8 mouse cellular contexts compared by ENCODE assay signal in genomic region chr7:121035161-121035721, GRCm38 (mm10). TPM values are rescaled to one million over a fixed set of nuclear protein-coding genes. Genes with fewer than 3 reads are reported as not detected.
DNase-seq lines count a peak whose midpoint lies in the region; ATAC-seq and TF ChIP-seq lines count a peak whose summit lies in the region.

No protein-coding gene starts in this region.

- no peaks in the 10 kb centered on the region for H3K9me3 ChIP-seq in intestine, embryonic 14.5 days (ENCODE audit: control insufficient read depth, low read length)
- no peaks in the 10 kb centered on the region for H3K9me3 ChIP-seq in neural tube, embryonic 13.5 days

- H3K27me3 ChIP-seq in cerebellum, adult 2 months (ENCODE audit: control insufficient read depth, insufficient read depth, low read length) = no peaks in the 10 kb centered on the region
- no peaks in the 10 kb centered on the region for H3K27me3 ChIP-seq in C2C12 (ENCODE audit: control insufficient read depth, insufficient read depth, insufficient read length)
- H3K27me3 ChIP-seq in intestine, embryonic 14.5 days (replicated peaks; ENCODE audit: control insufficient read depth, insufficient read depth, low read length) = 0 out of 2 replicates have a peak, but pooled peaks cover 7% of the 10 kb centered on the region
- H3K27me3 ChIP-seq in neural tube, embryonic 13.5 days = peaks cover 21% of the 10 kb centered on the region

- TF ChIP-seq CTCF in cerebellum, adult 2 months (IDR thresholded peaks at IDR 0.05; ENCODE audit: borderline replicate concordance, insufficient read depth, low read depth, low read length) = no peak
- TF ChIP-seq CTCF in C2C12 (IDR thresholded peaks at IDR 0.05; ENCODE audit: control insufficient read depth, insufficient read depth, insufficient read length) = no peak
- no peak for TF ChIP-seq CTCF in brain, embryonic 14.5 days (IDR thresholded peaks at IDR 0.05; ENCODE audit: borderline replicate concordance, extremely low read depth, insufficient read depth, insufficient read length)

- peaks cover 49% of the 10 kb centered on the region for H3K79me3 ChIP-seq in C2C12 (ENCODE audit: low read depth)

- no peaks in the 10 kb centered on the region for H3K36me3 ChIP-seq in C2C12 (ENCODE audit: control insufficient read depth, insufficient read depth)
- H3K36me3 ChIP-seq in intestine, embryonic 14.5 days (ENCODE audit: control insufficient read depth, insufficient read depth, low read length) = no peaks in the 10 kb centered on the region
- H3K36me3 ChIP-seq in neural tube, embryonic 13.5 days = no peaks in the 10 kb centered on the region

- no peak for DNase-seq in cerebellum, adult 2 months
- no peak for DNase-seq in cerebellum, adult 11-12 months
- DNase-seq in brain, embryonic 14.5 days (ENCODE audit: low read depth) = peak; percentile 79
- DNase-seq in intestine, embryonic 14.5 days (ENCODE audit: low spot score) = peak; percentile 83
- DNase-seq in lung, adult 18-20 months = peak; percentile 32 to 36

- no peak for TF ChIP-seq POLR2A in cerebellum, adult 2 months (IDR thresholded peaks at IDR 0.05; ENCODE audit: borderline replicate concordance, insufficient read depth, low read length)
- no peak for TF ChIP-seq POLR2A in brain, embryonic 14.5 days (IDR thresholded peaks at IDR 0.05; ENCODE audit: borderline replicate concordance, extremely low read depth, insufficient read depth, insufficient read length, poor library complexity, severe bottlenecking)

- peak overlapping the region; percentile 93 for H3K27ac ChIP-seq in cerebellum, adult 2 months (ENCODE audit: insufficient read depth, low read length)
- H3K27ac ChIP-seq in intestine, embryonic 14.5 days (ENCODE audit: low read depth) = peak overlapping the region; percentile 97
- peak overlapping the region; percentile 99 for H3K27ac ChIP-seq in neural tube, embryonic 13.5 days (replicated peaks)

- H3K79me2 ChIP-seq in C2C12 (ENCODE audit: control insufficient read depth, insufficient read depth) = peaks cover 54% of the 10 kb centered on the region

- peak overlapping the region; percentile 94 for H3ac ChIP-seq in C2C12 (ENCODE audit: control insufficient read depth, insufficient read length, low read depth)

- H3K9ac ChIP-seq in intestine, embryonic 14.5 days (ENCODE audit: low read length) = peak overlapping the region; percentile 99
- peak overlapping the region; percentile 98 for H3K9ac ChIP-seq in neural tube, embryonic 13.5 days

- under 1% methylated on average over 24 of the region's 24 CpGs for WGBS in cerebellum, adult 2 months
- WGBS in intestine, embryonic 14.5 days = under 1% methylated on average over 24 of the region's 24 CpGs
- 0% methylated on average over 24 of the region's 24 CpGs for WGBS in neural tube, embryonic 13.5 days

- peaks cover 9% of the 10 kb centered on the region; the same call in 1 of the 2 replicates for H3K4me1 ChIP-seq in cerebellum, adult 2 months (ENCODE audit: control insufficient read depth, insufficient read depth, low read length)
- H3K4me1 ChIP-seq in intestine, embryonic 14.5 days (replicated peaks; ENCODE audit: control insufficient read depth, insufficient read depth, low read length) = peaks cover 32% of the 10 kb centered on the region
- peaks cover 50% of the 10 kb centered on the region for H3K4me1 ChIP-seq in neural tube, embryonic 13.5 days (replicated peaks)

- H3K4me3 ChIP-seq in cerebellum, adult 2 months (replicated peaks; ENCODE audit: insufficient read depth, low read depth, low read length) = peak overlapping the region; percentile 85
- peak overlapping the region; percentile 68 for H3K4me3 ChIP-seq in C2C12 (ENCODE audit: insufficient read depth, poor library complexity, severe bottlenecking)
- peak overlapping the region; percentile 96 for H3K4me3 ChIP-seq in intestine, embryonic 14.5 days (ENCODE audit: low read depth, low read length)
- H3K4me3 ChIP-seq in neural tube, embryonic 13.5 days = peak overlapping the region; percentile 96

- peak; percentile 16; the same call in 1 of the 2 replicates for ATAC-seq in frontal cortex, adult (ENCODE audit: low TSS enrichment)
- peak; percentile 51 for ATAC-seq in intestine, embryonic 14.5 days (replicated peaks; ENCODE audit: low FRiP score, low TSS enrichment, low read depth)
- ATAC-seq in neural tube, embryonic 13.5 days (ENCODE audit: low read depth) = peak; percentile 45

- peak overlapping the region; percentile 78 for H3K4me2 ChIP-seq in intestine, embryonic 14.5 days (ENCODE audit: low read length)
- peak overlapping the region; percentile 83 for H3K4me2 ChIP-seq in neural tube, embryonic 13.5 days

TF ChIP-seq in C2C12, 6 proteins besides CTCF, POLR2A, EP300 and RAD21:
- TF ChIP-seq CEBPB (IDR thresholded peaks at IDR 0.05; ENCODE audit: low read depth) = no peak
- no peak for TF ChIP-seq FOSL1 (IDR thresholded peaks at IDR 0.05; ENCODE audit: insufficient read depth, low read length, poor library complexity, severe bottlenecking)
- no peak for TF ChIP-seq MYOG (IDR thresholded peaks at IDR 0.05; ENCODE audit: control insufficient read depth, extremely low read depth, insufficient read length)
- no peak for TF ChIP-seq USF1 (IDR thresholded peaks at IDR 0.05; ENCODE audit: low read depth)
- TF ChIP-seq MAX (IDR thresholded peaks at IDR 0.05) = no peak
- no peak for TF ChIP-seq MYOD1 (IDR thresholded peaks at IDR 0.05; ENCODE audit: control insufficient read depth, insufficient read length, low read depth)

RNA-seq across cellular contexts. Expression of gene Mettl9, which starts 1.0 kb away (rescaled TPM):
- 46.6 and 47.0 TPM in 2 replicates for polyA plus RNA-seq in cerebellum, adult 2 months (2012; rRNA removed)
- 50.0 TPM for polyA plus RNA-seq in C2C12 (2012; fragmentation: generic; extraction: Trizol)
- 103 and 112 TPM in 2 replicates for polyA plus RNA-seq in brain, embryonic 14.5 days (2012; rRNA removed)
- polyA plus RNA-seq in intestine, embryonic 14.5 days (2014; fragmentation: Nextera tagmentation; extraction: Ambion mirVana) = 162 TPM in 2 replicates
- 190 and 205 TPM in 2 replicates for polyA plus RNA-seq in neural tube, embryonic 13.5 days (2015; fragmentation: Nextera tagmentation; extraction: Ambion mirVana)

RNA-seq across cellular contexts. Expression of gene Igsf6, which starts 39.1 kb away (rescaled TPM):
- 0.14 and 0.28 TPM in 2 replicates for polyA plus RNA-seq in cerebellum, adult 2 months (2012; rRNA removed)
- 0.04 TPM for polyA plus RNA-seq in C2C12 (2012; fragmentation: generic; extraction: Trizol)
- 0.20 and 0.36 TPM in 2 replicates for polyA plus RNA-seq in brain, embryonic 14.5 days (2012; rRNA removed)
- polyA plus RNA-seq in intestine, embryonic 14.5 days (2014; fragmentation: Nextera tagmentation; extraction: Ambion mirVana) = 2.8 and 3.5 TPM in 2 replicates
- polyA plus RNA-seq in neural tube, embryonic 13.5 days (2015; fragmentation: Nextera tagmentation; extraction: Ambion mirVana) = 1.1 and 1.2 TPM in 2 replicates

RNA-seq across cellular contexts. Expression of gene Otoa, which starts 46.2 kb away (rescaled TPM):
- polyA plus RNA-seq in cerebellum, adult 2 months (2012; rRNA removed) = 0.51 and 0.90 TPM in 2 replicates
- 0.12 TPM for polyA plus RNA-seq in C2C12 (2012; fragmentation: generic; extraction: Trizol)
- polyA plus RNA-seq in brain, embryonic 14.5 days (2012; rRNA removed) = 0.46 and 0.52 TPM in 2 replicates
- 0.07 and 0.11 TPM in 2 replicates for polyA plus RNA-seq in intestine, embryonic 14.5 days (2014; fragmentation: Nextera tagmentation; extraction: Ambion mirVana)
- 0.11 and 0.18 TPM in 2 replicates for polyA plus RNA-seq in neural tube, embryonic 13.5 days (2015; fragmentation: Nextera tagmentation; extraction: Ambion mirVana)

RNA-seq across cellular contexts. Expression of gene Mfsd13b, which starts 52.9 kb away (rescaled TPM):
- 0.54 and 0.61 TPM in 2 replicates for polyA plus RNA-seq in cerebellum, adult 2 months (2012; rRNA removed)
- not detected for polyA plus RNA-seq in C2C12 (2012; fragmentation: generic; extraction: Trizol)
- 0.15 and 0.22 TPM in 2 replicates for polyA plus RNA-seq in brain, embryonic 14.5 days (2012; rRNA removed)
- polyA plus RNA-seq in intestine, embryonic 14.5 days (2014; fragmentation: Nextera tagmentation; extraction: Ambion mirVana) = 0.65 and 0.76 TPM in 2 replicates
- 0.45 TPM in 1 of 2 replicates, not detected in the other for polyA plus RNA-seq in neural tube, embryonic 13.5 days (2015; fragmentation: Nextera tagmentation; extraction: Ambion mirVana)

RNA-seq across cellular contexts. Expression of gene Cdr2, which starts 53.1 kb away (rescaled TPM):
- polyA plus RNA-seq in cerebellum, adult 2 months (2012; rRNA removed) = 41.7 and 50.2 TPM in 2 replicates
- polyA plus RNA-seq in C2C12 (2012; fragmentation: generic; extraction: Trizol) = 19.3 TPM
- polyA plus RNA-seq in brain, embryonic 14.5 days (2012; rRNA removed) = 27.4 and 37.4 TPM in 2 replicates
- 12.4 and 13.7 TPM in 2 replicates for polyA plus RNA-seq in intestine, embryonic 14.5 days (2014; fragmentation: Nextera tagmentation; extraction: Ambion mirVana)
- 15.2 and 16.0 TPM in 2 replicates for polyA plus RNA-seq in neural tube, embryonic 13.5 days (2015; fragmentation: Nextera tagmentation; extraction: Ambion mirVana)

Comparison
In these comparisons a context has a peak if more than half of its experiments do, and no peak if none do; other contexts are left out.
1. DNase-seq: peak in brain, embryonic 14.5 days (single experiment), intestine, embryonic 14.5 days (single experiment) and lung, adult 18-20 months (2 of 2); none in cerebellum, adult 2 months (0 of 2) and cerebellum, adult 11-12 months (single experiment).
2. Peak in every context shown above with its lines, with median percentiles within 50 percentile points of each other: H3K27ac ChIP-seq, H3K4me3 ChIP-seq and ATAC-seq.